Mouse (Mus musculus): ENCODE data around the gene Sec22a.

- TF ChIP-seq POLR2A (IDR thresholded peaks at IDR 0.05; ENCODE audit: borderline replicate concordance, extremely low read depth, low read depth, low read length) (no peak), CTCF (IDR thresholded peaks at IDR 0.05; ENCODE audit: insufficient read depth, low read length) (no peak)
These were observed 91.3 kb downstream of the Sec22a start for GRCm38 (mm10) chr16:35272417-35272816.

All from lung, adult 2 months (tissue).